Mouse (Mus musculus) spleen, adult 12 weeks (tissue): Measurements from ENCODE around the gene Scfd2.

Experiments used
- DNase-seq: peaks from one replicate; pipeline ENCODE4 v3.0.0; 2022; ENCODE audit warnings: low spot score

Scfd2 gene

DNA sequence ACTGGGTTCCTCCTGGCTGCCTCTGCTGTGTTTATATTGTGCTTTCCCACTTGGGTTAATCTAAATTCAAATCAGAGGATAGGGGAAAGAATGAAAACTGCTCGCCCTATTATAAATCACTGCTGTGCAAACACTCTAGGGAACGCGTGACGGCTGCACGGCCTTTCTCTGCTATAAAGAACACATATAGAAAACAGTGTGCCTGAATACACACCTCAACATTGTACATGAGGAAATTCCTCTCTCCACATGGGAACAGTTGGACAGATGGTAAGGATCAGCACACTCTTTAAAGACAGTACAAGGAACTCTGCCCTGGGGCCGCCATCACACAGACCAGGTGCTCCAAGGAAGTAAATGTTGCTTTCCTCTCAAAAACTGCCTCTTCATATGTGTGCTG lies 166.2 kb downstream of the Scfd2 start:
- no peak for DNase-seq

DNA sequence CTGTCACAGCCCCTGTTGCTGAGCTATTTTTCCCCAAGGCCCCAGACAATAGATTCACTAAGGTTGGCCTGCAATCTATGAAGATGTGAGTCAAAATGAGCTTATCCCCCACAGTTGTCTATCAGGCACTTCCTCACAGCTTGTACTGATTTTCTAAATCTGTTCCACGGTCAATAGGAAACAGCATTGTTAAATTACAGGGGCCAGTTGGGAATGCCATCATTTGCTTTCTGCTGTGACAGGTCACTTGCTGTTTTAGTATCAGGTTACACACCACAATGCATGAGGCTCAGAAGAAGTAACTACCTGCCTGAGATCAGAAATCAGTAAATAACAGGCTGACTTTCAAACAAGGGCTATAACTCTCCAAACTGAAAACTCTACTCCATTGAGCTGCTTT lies 168.3 kb downstream of the Scfd2 start:
- DNase-seq: no peak

DNA sequence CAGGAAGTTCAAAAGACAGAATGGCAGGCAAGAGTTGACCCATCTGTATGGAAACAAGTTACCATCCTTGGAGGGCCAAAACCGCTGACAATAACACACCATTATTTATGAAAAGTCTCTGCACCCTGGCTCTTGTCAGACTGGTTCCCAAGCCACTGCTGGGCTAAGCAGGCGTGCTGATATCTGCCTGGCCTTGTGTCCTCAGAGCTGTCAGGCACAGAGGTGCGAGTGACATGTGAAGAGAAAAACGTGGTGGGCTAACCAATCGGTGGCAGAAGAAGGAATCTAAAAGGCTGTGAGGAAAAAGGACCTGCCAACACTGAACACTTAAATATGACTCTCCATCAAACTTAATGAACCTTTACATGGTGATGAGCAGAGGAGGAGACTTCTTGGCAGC lies 170.0 kb downstream of the Scfd2 start:
- DNase-seq: no peak

DNA sequence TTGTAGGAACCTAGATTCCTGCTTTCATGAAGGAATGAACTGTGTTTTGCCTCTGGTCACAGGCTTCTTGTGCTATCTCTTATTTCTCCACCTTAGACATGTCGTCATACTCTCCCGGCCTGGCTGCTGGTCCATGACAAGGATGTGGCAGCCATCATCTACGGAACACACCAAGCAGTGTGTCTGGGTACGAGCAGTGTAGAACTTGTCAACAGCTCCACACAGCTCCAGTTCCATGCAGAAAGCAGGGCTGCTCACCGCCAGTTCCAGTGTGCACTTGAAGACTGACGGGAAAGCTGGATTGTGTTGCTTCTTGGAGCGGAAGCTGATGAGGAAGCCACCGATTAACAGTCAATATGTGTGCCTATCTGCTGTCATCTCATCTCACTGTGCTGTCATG lies 173.5 kb downstream of the Scfd2 start:
- DNase-seq: no peak

GRCm38 (mm10) chr5:74355416-74356177 lies 176.0 kb downstream of the Scfd2 start:
- DNase-seq: no peak

DNA sequence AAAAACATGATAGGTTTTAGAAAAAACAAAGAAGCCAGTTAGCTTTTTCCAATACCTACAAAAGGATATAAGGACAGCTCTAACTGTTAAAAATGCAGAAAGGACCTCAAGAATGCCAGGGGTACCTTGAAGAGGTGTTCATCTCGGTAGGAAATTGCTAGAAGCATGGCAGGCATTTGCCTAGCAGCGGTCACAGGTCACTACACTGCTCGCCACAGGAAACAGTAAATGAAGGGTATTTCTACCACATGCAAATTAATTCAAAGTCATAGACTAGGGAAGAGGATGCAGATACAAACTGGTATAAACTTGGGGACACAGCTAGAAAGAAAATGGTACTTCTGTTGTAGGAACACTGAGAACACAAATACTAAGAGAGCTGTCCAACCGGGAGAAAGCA lies 180.7 kb downstream of the Scfd2 start:
- no peak for DNase-seq

DNA sequence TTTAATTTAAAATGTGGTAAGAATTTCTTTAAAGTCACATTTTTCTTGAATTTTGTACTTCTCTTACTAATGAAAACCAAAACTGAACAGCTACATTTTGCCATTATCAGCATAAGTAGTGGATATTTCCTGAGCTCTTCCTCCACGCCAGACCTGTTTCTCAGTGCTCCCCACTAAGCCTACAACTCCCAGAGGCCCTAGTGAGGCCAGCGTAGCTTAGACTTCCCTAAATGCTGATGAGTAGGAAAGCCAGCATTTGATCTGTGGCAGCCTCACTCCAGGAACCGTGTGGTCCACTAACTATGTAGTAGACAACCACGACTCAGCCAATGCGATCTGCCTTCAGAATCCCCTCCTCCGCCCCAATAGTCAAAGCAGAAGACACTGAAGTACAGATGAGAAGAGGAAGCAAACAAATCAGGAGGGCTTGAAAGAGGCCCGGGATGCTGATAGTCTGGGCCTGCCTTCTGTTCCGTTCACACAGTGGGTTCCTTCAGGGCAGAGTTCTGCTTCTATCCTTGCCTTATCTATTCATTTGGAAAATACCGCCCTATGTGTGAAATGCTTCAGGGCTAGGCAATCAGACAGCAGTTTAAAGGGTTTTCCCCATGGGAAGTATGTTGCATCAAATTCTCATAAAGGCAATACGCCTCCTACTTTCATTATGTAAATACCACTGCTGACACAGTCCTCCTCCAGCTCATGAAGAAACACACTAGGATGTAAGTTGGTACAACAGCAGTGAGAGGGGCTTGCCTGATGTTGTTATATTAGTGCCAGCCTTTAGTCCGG lies 183.3 kb downstream of the Scfd2 start:
- no peak for DNase-seq

DNA sequence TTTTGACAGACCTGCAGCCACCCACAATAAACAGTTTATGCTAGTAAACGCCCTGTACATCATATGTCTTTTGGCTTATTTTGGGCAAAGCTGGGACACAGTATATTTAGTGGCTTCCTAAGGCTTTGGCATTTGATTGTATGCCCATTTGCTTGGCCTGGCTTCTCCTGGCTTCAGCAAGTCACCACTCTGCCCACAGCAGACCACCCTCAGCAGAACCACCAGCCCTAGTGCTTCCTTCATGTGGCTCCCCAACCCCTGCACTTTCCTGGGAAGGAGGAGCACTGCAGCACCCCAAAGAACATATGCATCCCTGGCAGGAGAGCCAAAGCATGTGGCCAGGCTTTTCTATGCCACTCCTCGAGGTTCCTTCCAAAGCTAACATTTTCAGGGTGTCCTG lies 188.5 kb downstream of the Scfd2 start:
- no peak for DNase-seq

DNA sequence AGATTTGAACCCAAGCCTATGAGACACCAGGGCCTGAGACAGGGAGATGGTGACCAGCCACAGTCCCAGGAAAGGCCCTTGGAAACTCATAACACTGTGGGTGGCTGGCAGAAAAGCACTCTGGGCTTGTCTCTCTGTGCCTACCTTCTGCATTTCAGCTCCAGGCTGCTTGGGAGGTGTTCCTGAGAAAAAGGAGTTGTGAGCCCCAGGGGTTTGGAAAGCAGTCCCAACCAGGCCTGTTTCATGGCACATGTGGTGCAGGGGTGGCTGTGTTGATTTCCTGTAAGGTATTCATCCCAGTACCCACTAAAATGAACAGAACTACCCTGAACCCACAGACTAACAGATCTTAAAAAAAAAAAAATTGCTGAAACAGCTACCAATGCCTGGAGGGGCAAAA lies 189.0 kb downstream of the Scfd2 start:
- no peak for DNase-seq

GRCm38 (mm10) chr5:74337491-74337890 lies 194.1 kb downstream of the Scfd2 start:
- DNase-seq: no peak

DNA sequence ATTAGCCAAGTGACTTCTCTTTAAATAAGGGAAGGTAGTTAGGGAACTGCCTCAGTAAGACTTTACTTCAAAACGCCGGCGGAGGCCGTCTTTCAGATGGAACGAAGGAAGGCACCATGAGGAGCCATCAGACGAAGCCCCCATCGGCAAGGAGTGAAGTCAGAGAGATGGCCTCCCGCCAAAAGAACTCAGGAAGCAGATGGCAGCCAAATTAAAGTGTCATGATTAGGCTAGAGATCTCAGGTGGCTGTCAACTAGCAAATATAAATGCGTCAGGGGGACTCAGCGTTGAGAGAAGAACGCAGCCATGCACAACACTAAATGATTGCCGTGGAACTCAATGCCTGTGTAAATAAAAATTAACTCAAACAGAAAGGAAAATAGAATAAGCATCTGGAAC lies 194.8 kb downstream of the Scfd2 start:
- no peak for DNase-seq

GRCm38 (mm10) chr5:74333258-74333657 lies 198.3 kb downstream of the Scfd2 start:
- DNase-seq: no peak

DNA sequence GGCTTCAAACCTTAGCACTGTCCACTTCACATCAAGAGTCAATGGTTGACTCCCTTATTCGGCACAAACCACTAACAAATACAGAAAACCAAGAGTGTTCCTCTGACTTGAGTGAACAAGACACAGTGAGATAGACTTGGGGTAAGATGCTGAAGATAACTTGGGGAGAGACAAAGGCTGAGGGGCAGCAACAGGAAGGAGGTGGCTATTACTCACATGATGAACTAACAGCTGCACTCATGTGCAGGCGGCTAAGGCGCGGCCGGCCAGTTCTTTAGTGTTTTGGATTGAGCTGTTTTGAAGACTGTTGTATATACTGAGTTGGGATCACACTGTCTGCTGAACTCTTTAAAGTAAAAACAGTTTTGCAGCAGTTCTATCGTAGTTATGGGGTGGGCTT lies 205.3 kb downstream of the Scfd2 start:
- DNase-seq: no peak

- no peak for DNase-seq
Measured at GRCm38 (mm10) chr5:74321010-74321746, 210.4 kb downstream of the Scfd2 start.

- DNase-seq: no peak
Measured at GRCm38 (mm10) chr5:74319551-74319950, 212.0 kb downstream of the Scfd2 start.

- DNase-seq: no peak
Measured at GRCm38 (mm10) chr5:74317174-74317573, 214.4 kb downstream of the Scfd2 start.

- no peak for DNase-seq
Measured at GRCm38 (mm10) chr5:74316333-74316945, 215.1 kb downstream of the Scfd2 start.

DNA sequence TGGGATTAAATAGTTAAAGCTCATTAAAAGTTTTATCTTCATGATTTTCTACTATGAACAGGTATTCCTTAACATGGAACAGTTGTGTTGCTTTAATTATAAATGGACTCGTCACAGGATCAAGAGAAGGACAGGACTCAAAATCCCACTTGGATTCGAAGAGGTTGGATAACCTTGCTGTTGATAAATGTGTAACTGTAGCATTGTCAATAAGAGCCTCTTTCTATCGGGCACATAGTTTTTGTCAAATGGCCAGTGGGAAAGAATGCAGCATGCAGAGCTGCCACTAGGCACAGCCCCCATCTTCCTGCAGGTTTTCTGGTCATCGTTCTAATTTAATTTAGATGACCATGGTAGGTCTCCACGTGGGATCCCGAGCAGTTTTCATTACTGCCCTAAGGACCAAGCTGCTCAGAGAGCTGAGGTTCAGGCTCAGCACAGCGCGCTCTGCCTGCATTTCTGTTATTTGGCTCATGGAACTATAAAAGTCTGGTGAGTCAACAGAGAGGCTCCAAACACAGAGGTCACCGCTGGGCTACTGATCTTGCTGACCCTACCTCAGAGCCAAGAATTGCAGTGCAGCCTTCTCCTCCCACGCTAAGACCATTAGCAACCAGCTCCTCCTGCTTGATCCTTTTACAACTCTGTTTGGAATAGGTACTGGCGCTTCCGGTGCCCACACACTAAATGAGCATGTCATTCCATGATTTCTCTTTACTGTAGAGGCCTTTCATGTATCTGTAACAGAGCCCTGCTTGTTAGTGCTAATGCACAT lies 215.9 kb downstream of the Scfd2 start:
- no peak for DNase-seq

DNA sequence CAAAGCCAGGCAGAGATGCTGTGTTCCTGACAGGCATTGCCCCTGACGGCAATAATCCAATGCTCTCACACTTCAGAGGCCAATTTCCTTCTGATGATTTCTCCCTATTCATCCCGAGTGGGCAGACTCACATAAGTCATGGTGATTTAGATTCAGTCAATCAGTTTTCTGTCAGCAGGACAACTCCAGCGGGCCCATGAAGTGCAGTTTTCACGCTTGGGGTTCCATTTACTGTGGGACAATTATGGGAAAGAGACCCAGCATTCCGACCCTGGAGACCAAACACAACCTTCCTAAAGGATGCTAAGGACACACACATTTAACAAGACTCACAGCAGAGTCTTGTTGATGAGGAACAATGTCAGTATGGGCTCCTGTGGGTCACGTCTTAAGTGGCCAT lies 217.1 kb downstream of the Scfd2 start:
- DNase-seq: no peak

GRCm38 (mm10) chr5:74313542-74313941 lies 218.0 kb downstream of the Scfd2 start:
- DNase-seq: no peak

DNA sequence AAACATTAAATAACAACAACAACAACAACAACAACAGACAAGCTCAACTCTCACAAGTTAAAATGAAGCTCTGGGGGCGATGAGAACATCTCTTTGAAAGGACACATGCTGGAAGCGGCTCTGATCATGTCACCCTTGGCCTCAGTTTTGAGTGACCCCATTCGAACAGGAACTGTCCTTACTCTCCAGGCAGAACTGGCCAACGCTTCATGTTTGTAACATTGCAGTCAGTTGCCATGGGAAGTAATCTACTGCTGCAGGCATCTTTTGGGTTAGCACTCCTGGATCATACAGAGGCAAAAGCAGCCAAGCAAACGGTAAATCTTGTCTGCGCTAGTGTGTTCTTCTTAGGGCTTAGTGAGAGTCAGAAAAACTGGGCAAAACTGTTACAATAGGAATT lies 219.7 kb downstream of the Scfd2 start:
- DNase-seq: no peak
